Mouse (Mus musculus) spleen, adult 2 months (tissue): ENCODE measurements at regions not wholly inside any gene's neighbourhood (a gene's known extent, or its start where the extent isn't known, plus 50 kb on each side); places are given as distances from the start of the nearest gene placed in this dataset.

Source experiments
- CTCF ChIP-seq: fragments of 200-500 bp; IDR thresholded peaks from 2 replicates; pipeline ENCODE4 v1.5.1; 2011; ENCODE audit warnings: mild to moderate bottlenecking, inconsistent platforms; ENCODE audit not compliant: insufficient read depth, insufficient read length, insufficient replicate concordance; ENCODE audit errors: extremely low read depth
- POLR2A ChIP-seq: fragments of 200-500 bp; IDR thresholded peaks from 2 replicates; pipeline ENCODE4 v1.6.1; 2011; ENCODE audit warnings: low read depth, low read length, inconsistent platforms

GRCm38 (mm10) chr2:147980408-147980807 lies 66.4 kb downstream of the Foxa2 start:
- no peak for TF ChIP-seq CTCF
- TF ChIP-seq POLR2A: no peak
